Mouse (Mus musculus): ENCODE measurements around the gene Fam20a. TPM values are rescaled to one million over a fixed set of nuclear protein-coding genes. Genes with fewer than 3 reads are reported as not detected.

The Fam20a gene
- polyA plus RNA-seq (2016; fragmentation: Nextera tagmentation; extraction: Ambion mirVana), result 1.8 and 2.6 TPM in 2 replicates

DNA sequence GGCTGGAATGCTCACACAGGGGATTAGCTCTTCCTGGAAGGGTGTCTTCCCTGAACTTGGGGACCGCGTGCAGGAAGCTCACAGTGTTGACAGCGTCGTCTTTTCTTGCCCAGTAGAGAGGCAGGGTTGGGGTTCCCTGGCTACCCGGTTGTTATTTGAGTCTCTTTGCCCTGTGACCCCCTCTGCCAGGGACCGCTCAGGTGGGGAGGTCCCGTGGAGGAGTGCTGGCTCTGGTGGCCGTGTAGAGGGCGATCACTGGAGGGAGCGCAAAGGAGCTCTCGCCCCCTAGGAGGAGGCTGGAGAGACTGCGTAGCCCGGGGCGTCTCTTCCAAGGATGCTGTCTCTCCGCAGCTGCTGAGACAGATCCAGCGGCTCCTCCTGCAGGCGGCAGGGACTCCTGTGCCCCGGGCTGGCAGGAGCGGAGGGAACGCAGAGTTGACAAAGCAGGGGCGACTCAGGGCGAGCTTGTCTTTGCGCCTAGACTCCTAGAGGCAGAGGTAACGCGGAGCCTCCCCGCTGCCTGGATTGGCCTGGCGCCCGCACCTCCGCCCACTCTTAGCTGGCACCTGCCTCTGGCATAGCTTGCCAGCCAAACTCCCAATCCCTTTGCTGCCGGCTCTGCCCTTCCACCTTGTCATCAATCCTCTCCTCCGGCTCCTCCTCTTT is at the start of gene Fam20a:
TSS of gene Fam20a (minus strand) at position 499 of the 666 bp plus-strand sequence.
- peak within 1 kb of the TSS; percentile 37 for H3K4me3 ChIP-seq
- peak within 1 kb of the TSS; percentile 41 for H3K9ac ChIP-seq
- H3K36me3 ChIP-seq, result no peaks in the 10 kb centered on the region
- no peaks in the 10 kb centered on the region for H3K9me3 ChIP-seq
- H3K27ac ChIP-seq, result no peak within 1 kb of the TSS
- peaks cover 15% of the 10 kb centered on the region for H3K4me1 ChIP-seq
- H3K27me3 ChIP-seq (replicated peaks), result peaks cover 20% of the 10 kb centered on the region
- H3K4me2 ChIP-seq (replicated peaks), result peak within 1 kb of the TSS; percentile 97
- WGBS, result under 1% methylated on average over 31 of the region's 31 CpGs
- ATAC-seq (ENCODE audit: low FRiP score, low read depth), result peak; percentile 65

DNA sequence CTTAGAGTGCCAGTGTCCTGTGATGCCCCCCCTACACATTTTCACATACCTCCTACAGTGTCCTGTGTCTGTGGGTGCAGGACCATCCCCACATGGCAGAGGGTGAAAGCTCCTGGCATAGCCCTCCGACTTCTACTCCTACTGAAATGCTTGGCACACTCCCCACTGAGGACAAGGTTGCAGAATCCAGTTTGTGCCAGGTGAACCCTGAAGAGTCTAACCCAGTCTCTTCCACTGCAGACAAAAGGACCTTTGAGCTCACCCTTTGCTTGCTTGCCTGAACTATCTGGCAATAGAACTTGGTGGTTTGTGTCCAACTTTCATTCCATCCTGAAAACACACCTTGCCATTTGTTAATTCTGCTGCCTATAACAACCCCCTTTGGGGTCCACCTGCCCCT is 49.3 kb upstream of the Fam20a start:
- WGBS, result 75% methylated on average over 1 of the region's 1 CpGs
- Histone ChIP-seq H3K9me3 (no peaks in the 10 kb centered on the region), H3K36me3 (no peaks in the 10 kb centered on the region), H3K4me2 (replicated peaks) (no peak overlapping the region), H3K9ac (no peak overlapping the region), H3K27ac (no peak overlapping the region), H3K4me1 (no peaks in the 10 kb centered on the region), H3K27me3 (replicated peaks) (no peaks in the 10 kb centered on the region), H3K4me3 (no peak overlapping the region)
- no peak for ATAC-seq (ENCODE audit: low FRiP score, low read depth)

DNA sequence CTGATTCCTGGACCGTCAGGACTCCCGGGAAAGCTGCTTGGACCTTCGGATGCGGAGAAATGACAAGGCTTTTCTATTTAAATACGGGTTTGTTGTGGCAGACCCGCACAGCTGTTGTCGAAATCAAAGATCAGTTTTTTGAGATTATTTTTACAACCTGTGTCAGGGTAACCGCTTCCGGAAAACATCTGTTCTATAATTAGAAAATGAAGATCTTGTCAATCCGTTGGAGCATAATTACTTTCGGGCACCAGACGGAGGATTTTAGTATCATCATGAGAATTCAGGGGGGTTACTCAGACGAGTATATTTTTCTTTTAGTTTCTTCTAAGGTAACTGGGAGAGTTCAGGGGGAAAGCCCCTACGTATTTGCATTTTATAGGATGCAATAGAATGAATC is 48.1 kb upstream of the Fam20a start:
- Histone ChIP-seq H3K36me3 (no peaks in the 10 kb centered on the region), H3K4me2 (replicated peaks) (no peak overlapping the region), H3K4me3 (no peak overlapping the region), H3K9ac (no peak overlapping the region), H3K4me1 (no peaks in the 10 kb centered on the region), H3K27me3 (replicated peaks) (no peaks in the 10 kb centered on the region), H3K27ac (no peak overlapping the region), H3K9me3 (no peaks in the 10 kb centered on the region)
- no peak for ATAC-seq (ENCODE audit: low FRiP score, low read depth)
- 84% methylated on average over 14 of the region's 14 CpGs for WGBS

DNA sequence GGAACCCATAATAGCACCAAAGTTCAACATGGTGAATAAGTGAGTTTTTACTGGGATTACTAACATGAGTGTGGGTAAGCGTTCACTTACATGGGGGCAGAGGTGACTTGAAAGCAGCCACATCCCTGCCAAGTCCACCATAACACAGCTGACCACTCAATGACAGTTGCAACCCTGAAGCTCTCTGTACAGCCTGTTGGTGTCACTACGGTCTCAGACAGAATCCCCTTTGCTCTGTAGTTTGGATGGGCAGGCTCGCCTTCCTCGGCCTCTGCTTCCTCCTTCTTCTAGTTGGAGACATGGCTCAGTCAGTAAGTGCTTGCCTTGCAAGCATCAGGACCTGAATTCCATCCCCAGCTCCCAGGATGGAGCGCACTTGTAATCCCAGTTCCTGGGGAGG is 47.0 kb upstream of the Fam20a start:
- Histone ChIP-seq H3K9ac (no peak overlapping the region), H3K4me1 (no peaks in the 10 kb centered on the region), H3K4me3 (no peak overlapping the region), H3K27me3 (replicated peaks) (no peaks in the 10 kb centered on the region), H3K9me3 (no peaks in the 10 kb centered on the region), H3K27ac (no peak overlapping the region), H3K36me3 (no peaks in the 10 kb centered on the region), H3K4me2 (replicated peaks) (no peak overlapping the region)
- WGBS, result 87% methylated on average over 5 of the region's 5 CpGs
- no peak for ATAC-seq (ENCODE audit: low FRiP score, low read depth)

DNA sequence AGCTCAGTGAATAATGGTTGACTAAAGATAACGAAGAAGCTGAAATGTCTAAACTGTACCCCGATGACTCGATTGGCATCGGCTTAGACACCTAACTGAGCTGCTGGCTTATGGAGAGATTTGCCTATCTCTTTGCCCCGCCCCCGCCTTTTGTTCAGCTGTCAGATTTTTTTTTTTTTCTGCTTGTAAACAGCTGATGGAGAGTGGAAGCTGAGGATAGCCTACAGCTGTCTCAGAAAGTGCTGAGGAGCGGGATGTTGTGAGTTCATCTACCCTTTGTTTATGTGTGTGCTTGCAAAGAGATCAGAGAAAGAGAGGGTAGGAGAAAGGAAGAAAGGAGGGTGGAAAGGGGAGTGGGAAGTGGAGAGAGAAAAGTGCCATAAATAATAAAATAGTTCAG is 38.0 kb upstream of the Fam20a start:
- H3K4me2 ChIP-seq (replicated peaks), result no peak overlapping the region
- H3K4me1 ChIP-seq, result no peaks in the 10 kb centered on the region
- no peak overlapping the region for H3K9ac ChIP-seq
- no peak overlapping the region for H3K4me3 ChIP-seq
- no peaks in the 10 kb centered on the region for H3K27me3 ChIP-seq (replicated peaks)
- H3K27ac ChIP-seq, result no peak overlapping the region
- ATAC-seq (ENCODE audit: low FRiP score, low read depth), result no peak
- H3K9me3 ChIP-seq, result no peaks in the 10 kb centered on the region
- H3K36me3 ChIP-seq, result no peaks in the 10 kb centered on the region
- 88% methylated on average over 7 of the region's 7 CpGs for whole genome bisulfite sequencing

DNA sequence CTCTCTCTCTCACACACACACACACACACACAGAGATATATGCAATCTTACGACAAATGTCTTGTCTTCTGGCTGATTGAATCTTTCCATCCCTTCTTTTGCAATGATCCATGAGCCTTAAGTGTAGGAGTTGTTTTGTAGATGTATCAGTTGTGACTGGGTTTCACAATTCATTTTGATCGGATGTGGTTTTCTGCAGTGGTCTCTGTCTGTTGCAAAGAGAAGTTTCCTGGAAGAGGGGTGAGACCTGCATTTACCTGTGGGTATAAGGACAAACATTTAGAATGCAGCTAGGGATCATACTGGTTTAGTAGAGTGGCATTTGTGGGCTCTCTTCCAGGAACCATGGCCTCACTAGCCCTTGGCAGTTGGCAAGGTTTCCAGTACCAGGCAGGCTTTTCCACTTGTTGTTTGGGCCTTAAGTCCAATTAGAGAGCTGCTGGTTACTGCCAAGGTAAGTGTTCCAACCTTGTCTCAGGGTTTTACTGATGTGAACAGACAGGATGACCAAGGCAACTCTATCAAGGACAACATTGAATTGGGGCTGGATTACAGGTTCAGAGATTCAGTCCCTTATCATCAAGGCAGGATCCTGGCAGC is 36.6 kb upstream of the Fam20a start:
- Histone ChIP-seq H3K36me3 (no peaks in the 10 kb centered on the region), H3K27ac (no peak overlapping the region), H3K9ac (no peak overlapping the region), H3K4me1 (no peaks in the 10 kb centered on the region), H3K4me3 (no peak overlapping the region), H3K9me3 (no peaks in the 10 kb centered on the region), H3K27me3 (replicated peaks) (no peaks in the 10 kb centered on the region), H3K4me2 (replicated peaks) (no peak overlapping the region)
- no peak for ATAC-seq (ENCODE audit: low FRiP score, low read depth)
- WGBS, result 100% methylated on average over 2 of the region's 2 CpGs

DNA sequence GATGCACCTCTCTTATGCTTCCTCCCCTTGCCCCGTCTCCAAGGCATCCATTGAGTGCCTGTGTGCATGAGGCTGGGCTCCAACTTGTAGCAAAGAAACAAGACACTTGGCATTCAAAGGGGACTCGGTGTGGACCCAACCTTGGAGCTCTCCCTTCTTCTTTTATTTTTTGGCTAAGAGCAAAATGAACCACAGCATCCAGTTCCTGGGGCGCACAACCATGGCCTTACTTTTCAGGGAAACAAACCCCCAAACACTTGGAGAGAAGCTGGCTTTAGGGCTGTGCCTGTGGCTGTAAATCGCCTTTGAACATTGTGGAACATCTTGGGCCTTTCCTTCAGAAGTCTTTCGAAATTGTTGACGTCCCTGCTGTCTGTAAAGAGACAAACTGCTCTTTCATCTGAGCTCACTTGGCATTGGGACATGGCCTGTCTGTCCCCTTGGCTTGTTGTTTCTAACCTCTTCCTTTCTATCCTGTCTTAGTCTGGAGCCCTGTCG is 32.1 kb upstream of the Fam20a start:
- Histone ChIP-seq H3K27ac (no peak overlapping the region), H3K9me3 (no peaks in the 10 kb centered on the region), H3K4me1 (peaks cover 9% of the 10 kb centered on the region), H3K27me3 (replicated peaks) (no peaks in the 10 kb centered on the region), H3K4me2 (replicated peaks) (no peak overlapping the region), H3K36me3 (no peaks in the 10 kb centered on the region), H3K9ac (no peak overlapping the region), H3K4me3 (no peak overlapping the region)
- no peak for ATAC-seq (ENCODE audit: low FRiP score, low read depth)
- WGBS, result 73% methylated on average over 7 of the region's 7 CpGs

DNA sequence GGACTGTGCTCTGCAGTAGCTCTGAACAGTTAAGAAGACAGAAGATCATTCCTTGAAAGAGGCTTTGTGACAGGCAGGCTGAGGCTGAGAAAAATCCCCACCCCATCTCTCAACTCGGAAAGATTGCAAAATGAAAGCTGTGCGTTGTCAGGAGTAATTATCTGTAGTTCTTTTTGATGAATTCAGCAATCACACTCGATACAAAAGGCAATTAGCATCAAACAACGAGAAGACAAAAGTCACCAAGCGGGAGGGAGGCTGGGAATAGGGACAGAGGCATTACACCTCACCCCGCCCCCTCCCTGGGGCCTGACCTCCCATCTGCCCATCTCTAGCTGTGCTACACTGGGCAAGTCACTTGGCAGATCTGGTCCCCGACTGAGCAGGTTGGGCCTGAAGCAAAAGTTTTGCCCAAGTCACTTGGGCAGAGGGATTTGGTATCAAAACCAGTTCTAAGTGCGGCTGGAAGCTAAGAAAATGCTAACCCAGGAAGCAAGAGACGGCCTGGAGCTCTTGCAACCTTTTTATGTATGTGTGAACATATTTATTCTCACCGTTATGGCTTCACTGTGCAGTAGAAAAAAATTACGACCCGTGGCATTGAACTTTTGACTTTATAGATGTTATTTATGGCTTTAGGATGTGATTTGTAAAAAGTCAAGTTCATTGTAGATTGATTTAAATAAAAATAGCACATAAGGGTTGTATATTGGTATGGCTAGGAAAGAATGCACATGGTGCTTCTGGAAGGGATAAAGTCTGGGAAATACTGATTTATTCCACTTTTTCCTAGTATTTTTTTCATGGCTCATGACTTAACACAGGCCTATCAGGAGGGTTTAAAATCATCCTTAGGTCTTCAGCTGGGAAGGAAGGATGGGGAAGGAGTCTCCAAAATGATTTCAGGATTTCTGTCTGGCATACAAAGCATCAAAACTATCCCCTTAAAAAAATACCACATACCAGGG is 29.8 kb upstream of the Fam20a start:
- peak overlapping the region; percentile 22 for H3K4me2 ChIP-seq (replicated peaks)

DNA sequence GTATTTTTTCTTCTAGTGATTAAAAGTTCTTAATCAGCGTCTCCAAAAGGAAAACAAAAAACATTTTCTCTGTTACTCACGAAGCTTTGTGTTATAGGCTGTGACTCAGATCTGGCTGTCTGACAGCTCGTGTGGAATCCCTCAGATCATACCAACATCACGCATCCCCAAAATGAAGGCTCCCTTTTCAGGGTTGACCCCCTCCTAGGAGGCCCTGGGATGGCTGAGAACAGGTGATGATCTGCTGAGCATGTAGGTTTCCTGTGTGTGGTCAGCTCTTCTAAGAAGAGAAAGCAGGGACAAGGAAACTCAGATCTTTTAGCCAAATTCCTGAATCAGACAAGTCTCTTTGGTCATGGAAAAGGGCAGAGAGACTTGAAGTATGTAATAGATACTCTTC is 23.1 kb upstream of the Fam20a start:
- Histone ChIP-seq H3K4me1 (no peaks in the 10 kb centered on the region), H3K9me3 (no peaks in the 10 kb centered on the region), H3K27ac (no peak overlapping the region), H3K36me3 (no peaks in the 10 kb centered on the region), H3K4me2 (replicated peaks) (no peak overlapping the region), H3K9ac (no peak overlapping the region), H3K4me3 (no peak overlapping the region), H3K27me3 (replicated peaks) (no peaks in the 10 kb centered on the region)
- WGBS, result 86% methylated on average over 4 of the region's 4 CpGs
- ATAC-seq (ENCODE audit: low FRiP score, low read depth), result no peak

More for the DNA sequence above, 29.8 kb upstream of the Fam20a start:
- Histone ChIP-seq H3K4me1 (peaks cover 9% of the 10 kb centered on the region), H3K36me3 (no peaks in the 10 kb centered on the region), H3K9ac (no peak overlapping the region), H3K9me3 (no peaks in the 10 kb centered on the region), H3K27ac (no peak overlapping the region), H3K27me3 (replicated peaks) (no peaks in the 10 kb centered on the region), H3K4me3 (no peak overlapping the region)
- WGBS, result 21% methylated on average over 12 of the region's 12 CpGs
- peak; percentile 68; the same call in 1 of the 2 replicates for ATAC-seq (ENCODE audit: low FRiP score, low read depth)

DNA sequence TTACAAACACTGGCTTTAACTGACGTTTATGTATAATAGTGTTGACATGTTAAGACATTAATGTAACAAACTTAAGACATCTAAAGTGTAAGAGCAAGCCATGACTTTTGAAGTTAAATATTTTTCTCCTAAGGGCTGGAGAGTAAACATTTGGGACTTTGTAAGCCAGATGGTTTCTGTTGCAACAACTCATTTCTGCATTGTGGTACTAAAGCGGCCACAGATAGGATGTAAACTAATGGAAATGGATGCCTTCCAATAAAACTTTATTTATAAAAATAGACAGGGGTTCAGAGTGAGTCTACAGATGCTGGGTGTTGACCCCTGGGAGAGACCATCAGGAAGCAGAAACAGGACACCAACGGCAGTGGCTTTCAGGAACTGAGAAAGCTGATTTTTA is 15.9 kb upstream of the Fam20a start:
- H3K27ac ChIP-seq, result no peak overlapping the region
- no peak overlapping the region for H3K4me2 ChIP-seq (replicated peaks)
- H3K36me3 ChIP-seq, result no peaks in the 10 kb centered on the region
- no peak for ATAC-seq (ENCODE audit: low FRiP score, low read depth)
- H3K4me3 ChIP-seq, result no peak overlapping the region
- WGBS, result 80% methylated on average over 3 of the region's 3 CpGs
- H3K4me1 ChIP-seq, result no peaks in the 10 kb centered on the region
- no peaks in the 10 kb centered on the region for H3K27me3 ChIP-seq (replicated peaks)
- H3K9me3 ChIP-seq, result no peaks in the 10 kb centered on the region
- no peak overlapping the region for H3K9ac ChIP-seq

DNA sequence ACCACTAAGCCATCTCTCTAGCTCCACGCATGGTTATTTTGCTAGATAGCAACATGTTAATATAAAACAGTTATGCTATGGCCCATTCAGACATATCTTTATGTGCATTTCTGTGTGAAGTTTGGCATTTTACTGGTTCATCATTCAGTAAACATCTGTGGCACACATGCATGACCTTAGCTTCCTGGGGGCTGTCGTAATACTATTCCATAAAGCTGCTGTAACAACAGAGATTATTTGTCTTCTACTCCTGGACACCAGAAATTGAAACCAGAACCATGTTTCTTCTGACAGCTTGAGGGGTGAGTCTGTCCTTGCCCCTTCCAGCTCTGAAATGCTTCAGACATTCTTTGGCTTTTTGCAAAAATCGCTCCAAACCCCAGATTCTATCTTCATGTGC is 14.3 kb upstream of the Fam20a start:
- H3K27me3 ChIP-seq (replicated peaks), result no peaks in the 10 kb centered on the region
- no peak overlapping the region for H3K4me2 ChIP-seq (replicated peaks)
- H3K4me1 ChIP-seq, result no peaks in the 10 kb centered on the region
- H3K27ac ChIP-seq, result no peak overlapping the region
- H3K36me3 ChIP-seq, result no peaks in the 10 kb centered on the region
- no peak overlapping the region for H3K4me3 ChIP-seq
- WGBS, result 85% methylated on average over 3 of the region's 3 CpGs
- H3K9ac ChIP-seq, result no peak overlapping the region
- H3K9me3 ChIP-seq, result no peaks in the 10 kb centered on the region
- ATAC-seq (ENCODE audit: low FRiP score, low read depth), result no peak

DNA sequence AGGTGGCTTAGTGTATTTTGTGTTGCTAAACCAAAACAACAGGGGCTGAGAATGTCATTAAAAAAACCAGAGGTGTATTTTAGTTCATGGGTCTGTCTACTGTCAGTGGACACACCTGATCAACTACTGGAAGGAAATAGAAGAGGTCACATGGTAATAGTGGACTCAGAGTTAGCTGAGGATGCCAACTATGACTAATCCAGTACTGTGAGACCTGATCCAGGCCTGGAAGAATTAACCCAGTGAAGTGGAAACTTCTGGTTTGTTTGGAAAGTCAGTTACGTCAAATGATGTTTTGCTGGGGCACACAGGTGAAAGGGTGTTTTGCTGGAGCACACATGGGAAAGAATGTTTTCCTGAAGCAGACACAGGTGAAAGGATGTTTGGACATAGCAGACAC is 12.3 kb upstream of the Fam20a start:
- H3K27ac ChIP-seq, result no peak overlapping the region
- H3K27me3 ChIP-seq (replicated peaks), result no peaks in the 10 kb centered on the region
- 93% methylated on average over 1 of the region's 1 CpGs for WGBS
- no peak overlapping the region for H3K9ac ChIP-seq
- ATAC-seq (ENCODE audit: low FRiP score, low read depth), result no peak
- no peaks in the 10 kb centered on the region for H3K9me3 ChIP-seq
- H3K4me1 ChIP-seq, result no peaks in the 10 kb centered on the region
- no peak overlapping the region for H3K4me2 ChIP-seq (replicated peaks)
- no peak overlapping the region for H3K4me3 ChIP-seq
- H3K36me3 ChIP-seq, result no peaks in the 10 kb centered on the region

Measured in neural tube, embryonic 12.5 days (tissue).